Mouse (Mus musculus): ENCODE measurements around the gene Acot5.

Acot5 gene

GRCm38 (mm10) chr12:84114153-84114994 lies 45.2 kb downstream of the Acot5 start, which contains the start of gene Dnal1:
Dnal1 (plus strand) TSS chr12:84114366.
- in situ Hi-C loops (cut with MboI; ENCODE audit: low sequenced_read_pairs): no loop called here

DNA sequence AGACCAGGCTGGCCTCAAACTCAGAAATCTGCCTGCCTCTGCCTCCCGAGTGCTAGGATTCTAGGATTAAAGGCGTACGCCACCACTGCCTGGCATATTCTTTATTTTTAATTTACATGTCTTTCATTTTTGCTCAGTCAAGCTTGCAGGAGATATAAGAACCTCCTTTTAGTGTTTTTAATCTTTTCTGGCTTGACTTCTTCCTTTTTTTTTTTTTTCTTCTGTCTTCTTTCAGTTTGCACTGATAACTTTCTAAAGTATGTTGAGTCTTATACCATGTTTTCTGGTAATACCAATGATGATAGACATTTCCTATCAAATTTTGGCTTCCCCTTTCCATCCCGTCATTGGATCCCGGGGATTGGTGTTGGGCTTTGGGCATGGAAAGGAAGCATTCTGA lies 50.5 kb downstream of the Acot5 start:
- in situ Hi-C loops (cut with MboI; ENCODE audit: low sequenced_read_pairs): no loop called here

Measured in CH12F3 (cell line).